Mouse (Mus musculus): ENCODE measurements around the gene Uba7. TPM values are rescaled to one million over a fixed set of nuclear protein-coding genes. Genes with fewer than 3 reads are reported as not detected.

The Uba7 gene
- total and polyA plus RNA-seq, 3 experiments, result 21.3 to 27.8 (median 26.0) TPM

DNA sequence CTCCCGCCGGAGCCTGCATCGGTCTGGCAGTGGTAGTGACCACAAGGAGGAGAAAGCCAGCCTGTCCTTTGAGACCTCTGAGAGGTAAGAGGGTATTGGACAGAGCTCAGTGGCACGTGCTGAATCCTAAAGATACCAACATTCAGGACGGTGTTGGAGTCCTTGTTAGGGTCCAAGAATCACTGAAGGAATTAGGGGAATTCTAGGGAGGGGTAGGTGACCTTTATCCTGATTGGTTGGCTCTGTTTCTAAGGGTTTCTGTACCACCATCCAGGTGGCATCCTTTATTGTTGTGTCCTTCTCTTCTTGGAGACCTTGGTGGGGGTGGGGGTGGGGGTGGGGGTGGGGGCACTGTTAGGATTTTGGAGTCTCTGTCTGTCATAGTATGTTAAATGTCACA, 56.8 kb downstream of the Uba7 start:
- peaks cover 3% of the 10 kb centered on the region; the same call in 1 of the 2 replicates for H3K79me2 ChIP-seq (replicated peaks; ENCODE audit: control insufficient read depth, extremely low read depth, insufficient read depth, poor library complexity, severe bottlenecking)
- no peaks in the 10 kb centered on the region for H3K27me3 ChIP-seq (replicated peaks)
- no peak overlapping the region for H3K4me3 ChIP-seq (replicated peaks in 1 of 3; ENCODE audit: low read depth in 2 of 3, low read length in 2 of 3, poor library complexity in 1 of 3)
- H3K9me3 ChIP-seq (replicated peaks; ENCODE audit: low read length), result peaks cover 3% of the 10 kb centered on the region
- DNase-seq (ENCODE audit: extremely low read depth), result no peak
- peaks cover 7 to 30% of the 10 kb centered on the region in 2 experiments for H3K4me1 ChIP-seq (ENCODE audit: control insufficient read depth in 1 of 2, insufficient read depth in 2 of 2)
- no peak for TF ChIP-seq MAX (IDR thresholded peaks at IDR 0.05; ENCODE audit: low read length)
- TF ChIP-seq MAZ (IDR thresholded peaks at IDR 0.05; ENCODE audit: low read depth, low read length), result no peak
- no peak for TF ChIP-seq UBTF (IDR thresholded peaks at IDR 0.05; ENCODE audit: low read depth, low read length)
- no peak for TF ChIP-seq PAX5 (IDR thresholded peaks at IDR 0.05; ENCODE audit: low read length)
- TF ChIP-seq GABPA (IDR thresholded peaks at IDR 0.05; ENCODE audit: insufficient replicate concordance, low read depth, low read length), result no peak
- no peak for TF ChIP-seq MYC (IDR thresholded peaks at IDR 0.05; ENCODE audit: low read depth, low read length)
- no peak for TF ChIP-seq BHLHE40 (IDR thresholded peaks at IDR 0.05; ENCODE audit: low read depth, low read length)
- TF ChIP-seq RAD21 (IDR thresholded peaks at IDR 0.05; ENCODE audit: low read depth, low read length), result no peak
- TF ChIP-seq EP300 (IDR thresholded peaks at IDR 0.05; ENCODE audit: low read length), result no peak
- TF ChIP-seq CHD1 (IDR thresholded peaks at IDR 0.05; ENCODE audit: low read depth, low read length), result no peak
- no peak for TF ChIP-seq NRF1 (IDR thresholded peaks at IDR 0.05; ENCODE audit: low read depth, low read length)
- TF ChIP-seq POLR2A (IDR thresholded peaks at IDR 0.05; ENCODE audit: low read depth, low read length), result no peak
- no peak for TF ChIP-seq MXI1 (IDR thresholded peaks at IDR 0.05; ENCODE audit: low read depth, low read length)
- TF ChIP-seq MAFK (IDR thresholded peaks at IDR 0.05; ENCODE audit: insufficient replicate concordance, low read length), result no peak
- TF ChIP-seq ZMIZ1 (IDR thresholded peaks at IDR 0.05; ENCODE audit: low read depth, low read length), result no peak
- no peak for TF ChIP-seq SIN3A (IDR thresholded peaks at IDR 0.05; ENCODE audit: low read length)
- TF ChIP-seq KAT2A (IDR thresholded peaks at IDR 0.05; ENCODE audit: insufficient replicate concordance, low read length), result no peak
- dilution Hi-C loops (cut with MboI; ENCODE audit: extremely low pct_ligation_motif_present, extremely low pct_unique_long_range_greater_than_20kb, low sequenced_read_pairs) (no loop called here), in situ Hi-C loops (cut with MboI; ENCODE audit: low pct_ligation_motif_present, low pct_unique_long_range_greater_than_20kb, low sequenced_read_pairs) (no loop called here)
- no peak overlapping the region for H3K4me2 ChIP-seq (ENCODE audit: insufficient read depth, low read depth, poor library complexity, severe bottlenecking)
- H3K36me3 ChIP-seq (replicated peaks in 1 of 2; ENCODE audit: control insufficient read depth in 1 of 2, insufficient read depth in 1 of 2, low read length in 1 of 2), result peaks cover 20 to 43% of the 10 kb centered on the region in 2 experiments
- no peak overlapping the region for H3K9ac ChIP-seq (ENCODE audit: insufficient read depth, low read depth)
- H3K27ac ChIP-seq (ENCODE audit: insufficient read depth, low read depth), result no peak overlapping the region

Other genes with a start within 250 kb of the Uba7 start
- gene Rbm5, start 204.5 kb upstream of the Uba7 start, total RNA-seq (2012; rRNA removed), result 67.6 and 74.5 TPM in 2 replicates
- 83.6 and 85.3 TPM in 2 replicates for gene Rbm5, start 204.5 kb upstream of the Uba7 start, total RNA-seq (2014; rRNA removed)
- gene Rbm5, start 204.5 kb upstream of the Uba7 start, polyA plus RNA-seq (2012; ENCODE audit: insufficient read length, low read depth), result 83.6 and 92.8 TPM in 2 replicates
- gene Rbm6, start 102.3 kb upstream of the Uba7 start, total RNA-seq (2012; rRNA removed), result 39.1 and 42.3 TPM in 2 replicates
- 43.3 and 48.9 TPM in 2 replicates for gene Rbm6, start 102.3 kb upstream of the Uba7 start, total RNA-seq (2014; rRNA removed)
- gene Rbm6, start 102.3 kb upstream of the Uba7 start, polyA plus RNA-seq (2012; ENCODE audit: insufficient read length, low read depth), result 48.8 and 56.6 TPM in 2 replicates
- 13.6 and 14.1 TPM in 2 replicates for gene Mon1a, start 87.4 kb upstream of the Uba7 start, total RNA-seq (2012; rRNA removed)
- gene Mon1a, start 87.4 kb upstream of the Uba7 start, total RNA-seq (2014; rRNA removed), result 14.5 and 19.5 TPM in 2 replicates
- gene Mon1a, start 87.4 kb upstream of the Uba7 start, polyA plus RNA-seq (2012; ENCODE audit: insufficient read length, low read depth), result 11.7 and 15.3 TPM in 2 replicates
- not detected in 2 replicates for gene Mst1r, start 68.6 kb upstream of the Uba7 start, total RNA-seq (2012; rRNA removed)
- gene Mst1r, start 68.6 kb upstream of the Uba7 start, total RNA-seq (2014; rRNA removed), result not detected in 2 replicates
- not detected in 2 replicates for gene Mst1r, start 68.6 kb upstream of the Uba7 start, polyA plus RNA-seq (2012; ENCODE audit: insufficient read length, low read depth)
- gene Actl11, start 47.0 kb upstream of the Uba7 start, total RNA-seq (2012; rRNA removed), result not detected in 2 replicates
- gene Actl11, start 47.0 kb upstream of the Uba7 start, total RNA-seq (2014; rRNA removed), result not detected in 2 replicates
- gene Actl11, start 47.0 kb upstream of the Uba7 start, polyA plus RNA-seq (2012; ENCODE audit: insufficient read length, low read depth), result not detected in 2 replicates
- gene Camkv, start 39.8 kb upstream of the Uba7 start, total RNA-seq (2012; rRNA removed), result not detected in 2 replicates
- not detected in 2 replicates for gene Camkv, start 39.8 kb upstream of the Uba7 start, total RNA-seq (2014; rRNA removed)
- gene Camkv, start 39.8 kb upstream of the Uba7 start, polyA plus RNA-seq (2012; ENCODE audit: insufficient read length, low read depth), result not detected in 2 replicates
- 21.6 and 27.0 TPM in 2 replicates for gene Traip, start 25.4 kb upstream of the Uba7 start, total RNA-seq (2012; rRNA removed)
- gene Traip, start 25.4 kb upstream of the Uba7 start, total RNA-seq (2014; rRNA removed), result 25.0 and 25.6 TPM in 2 replicates
- 33.0 and 51.4 TPM in 2 replicates for gene Traip, start 25.4 kb upstream of the Uba7 start, polyA plus RNA-seq (2012; ENCODE audit: insufficient read length, low read depth)
- gene Gm20661, start 7.6 kb downstream of the Uba7 start, total RNA-seq (2012; rRNA removed), result not detected in 2 replicates
- gene Gm20661, start 7.6 kb downstream of the Uba7 start, total RNA-seq (2014; rRNA removed), result not detected in 2 replicates
- gene Gm20661, start 7.6 kb downstream of the Uba7 start, polyA plus RNA-seq (2012; ENCODE audit: insufficient read length, low read depth), result 0.29 and 0.41 TPM in 2 replicates
- gene Inka1, start 10.4 kb downstream of the Uba7 start, total RNA-seq (2012; rRNA removed), result 25.8 and 28.0 TPM in 2 replicates
- 18.9 and 25.2 TPM in 2 replicates for gene Inka1, start 10.4 kb downstream of the Uba7 start, total RNA-seq (2014; rRNA removed)
- gene Inka1, start 10.4 kb downstream of the Uba7 start, polyA plus RNA-seq (2012; ENCODE audit: insufficient read length, low read depth), result 23.5 and 30.2 TPM in 2 replicates
- gene Cdhr4, start 17.0 kb downstream of the Uba7 start, total RNA-seq (2012; rRNA removed), result not detected in 2 replicates
- 0.35 and 0.82 TPM in 2 replicates for gene Cdhr4, start 17.0 kb downstream of the Uba7 start, total RNA-seq (2014; rRNA removed)
- gene Cdhr4, start 17.0 kb downstream of the Uba7 start, polyA plus RNA-seq (2012; ENCODE audit: insufficient read length, low read depth), result 0.79 and 2.0 TPM in 2 replicates
- not detected in 2 replicates for gene Gm20662, start 20.8 kb downstream of the Uba7 start, total RNA-seq (2012; rRNA removed)
- 1.2 TPM in 1 of 2 replicates, not detected in the other for gene Gm20662, start 20.8 kb downstream of the Uba7 start, total RNA-seq (2014; rRNA removed)
- gene Gm20662, start 20.8 kb downstream of the Uba7 start, polyA plus RNA-seq (2012; ENCODE audit: insufficient read length, low read depth), result 0.31 TPM in 1 of 2 replicates, not detected in the other
- gene Ip6k1, start 27.0 kb downstream of the Uba7 start, total RNA-seq (2012; rRNA removed), result 34.7 and 40.7 TPM in 2 replicates
- gene Ip6k1, start 27.0 kb downstream of the Uba7 start, total RNA-seq (2014; rRNA removed), result 23.3 and 27.1 TPM in 2 replicates
- 25.6 and 26.0 TPM in 2 replicates for gene Ip6k1, start 27.0 kb downstream of the Uba7 start, polyA plus RNA-seq (2012; ENCODE audit: insufficient read length, low read depth)
- gene Gmppb, start 73.7 kb downstream of the Uba7 start, total RNA-seq (2012; rRNA removed), result 20.9 and 33.4 TPM in 2 replicates
- 17.9 and 18.4 TPM in 2 replicates for gene Gmppb, start 73.7 kb downstream of the Uba7 start, total RNA-seq (2014; rRNA removed)
- gene Gmppb, start 73.7 kb downstream of the Uba7 start, polyA plus RNA-seq (2012; ENCODE audit: insufficient read length, low read depth), result 19.2 and 21.8 TPM in 2 replicates
- 2.0 and 3.1 TPM in 2 replicates for gene Amigo3, start 77.7 kb downstream of the Uba7 start, total RNA-seq (2012; rRNA removed)
- gene Amigo3, start 77.7 kb downstream of the Uba7 start, total RNA-seq (2014; rRNA removed), result 1.7 and 2.2 TPM in 2 replicates
- 3.3 and 4.4 TPM in 2 replicates for gene Amigo3, start 77.7 kb downstream of the Uba7 start, polyA plus RNA-seq (2012; ENCODE audit: insufficient read length, low read depth)
- gene Mst1, start 104.9 kb downstream of the Uba7 start, total RNA-seq (2012; rRNA removed), result 33.2 and 59.6 TPM in 2 replicates
- gene Mst1, start 104.9 kb downstream of the Uba7 start, total RNA-seq (2014; rRNA removed), result 16.9 and 19.6 TPM in 2 replicates
- gene Mst1, start 104.9 kb downstream of the Uba7 start, polyA plus RNA-seq (2012; ENCODE audit: insufficient read length, low read depth), result 19.7 and 21.4 TPM in 2 replicates
- 28.8 and 32.3 TPM in 2 replicates for gene Rnf123, start 107.8 kb downstream of the Uba7 start, total RNA-seq (2012; rRNA removed)
- gene Rnf123, start 107.8 kb downstream of the Uba7 start, total RNA-seq (2014; rRNA removed), result 6.6 and 10.0 TPM in 2 replicates
- 40.4 and 50.0 TPM in 2 replicates for gene Rnf123, start 107.8 kb downstream of the Uba7 start, polyA plus RNA-seq (2012; ENCODE audit: insufficient read length, low read depth)
- 69.5 and 75.6 TPM in 2 replicates for gene Apeh, start 119.1 kb downstream of the Uba7 start, total RNA-seq (2012; rRNA removed)
- 28.8 and 36.2 TPM in 2 replicates for gene Apeh, start 119.1 kb downstream of the Uba7 start, total RNA-seq (2014; rRNA removed)
- gene Apeh, start 119.1 kb downstream of the Uba7 start, polyA plus RNA-seq (2012; ENCODE audit: insufficient read length, low read depth), result 53.2 and 66.6 TPM in 2 replicates
- 3.6 and 5.6 TPM in 2 replicates for gene Bsn, start 214.9 kb downstream of the Uba7 start, total RNA-seq (2012; rRNA removed)
- 4.0 and 4.4 TPM in 2 replicates for gene Bsn, start 214.9 kb downstream of the Uba7 start, total RNA-seq (2014; rRNA removed)
- gene Bsn, start 214.9 kb downstream of the Uba7 start, polyA plus RNA-seq (2012; ENCODE audit: insufficient read length, low read depth), result 6.6 and 7.8 TPM in 2 replicates